ENCODE assay signal across 9 mouse cellular contexts in the genomic region with DNA sequence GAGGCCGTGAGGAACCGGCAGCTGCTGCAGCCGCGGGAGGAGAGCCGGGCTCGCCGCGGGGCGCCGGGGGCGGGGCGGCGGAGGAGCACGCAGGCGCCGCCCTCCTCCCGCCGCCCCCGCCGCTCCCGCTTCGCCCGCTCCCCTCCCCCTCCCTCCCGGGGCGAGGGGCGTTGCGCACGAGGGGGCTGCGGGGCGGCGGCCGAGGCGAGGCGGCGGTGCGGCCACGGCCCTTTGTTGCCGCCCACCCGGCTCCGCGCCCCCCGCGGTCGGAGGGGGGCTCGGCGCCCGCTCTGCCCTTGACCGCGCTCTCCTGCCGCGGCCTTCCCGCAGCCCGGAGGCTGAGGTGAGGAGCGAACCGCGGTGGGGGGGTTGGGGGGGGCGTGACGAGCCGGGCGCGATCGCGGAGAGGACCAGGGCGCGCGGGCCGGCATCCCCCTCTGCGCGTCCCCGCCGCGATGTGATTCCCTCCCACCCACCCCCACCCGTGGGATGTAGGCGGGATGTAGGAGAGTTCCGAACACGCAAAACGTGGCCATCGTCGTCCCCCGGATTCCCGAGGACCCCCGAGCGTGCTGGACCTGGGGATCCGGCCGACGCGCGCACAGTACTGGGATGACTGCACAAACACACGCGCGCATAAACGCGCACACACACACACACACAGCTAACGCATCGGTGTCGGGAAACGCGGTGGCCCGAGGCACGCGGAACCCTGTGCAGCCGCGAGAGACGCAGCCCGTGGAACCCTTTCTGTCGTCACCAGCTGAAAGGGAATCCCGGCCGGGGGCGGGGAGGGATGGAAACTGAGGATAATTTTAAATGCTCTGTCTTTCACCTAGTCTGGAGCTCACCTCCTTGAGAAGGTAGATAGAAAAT. TPM values are rescaled to one million over a fixed set of nuclear protein-coding genes. Genes with fewer than 3 reads are reported as not detected.
DNase-seq lines count a peak whose midpoint lies in the region; ATAC-seq and TF ChIP-seq lines count a peak whose summit lies in the region.
"Had no signal": no experiment of that assay in that cellular context is flagged by ENCODE, and none has a peak within 500 bp of the region (broad histone marks: within the 10 kb centered on the region; RNA-seq: fewer than 3 reads in every experiment).

Gene Enah (minus strand): TSS at position 65 of the 876 bp plus-strand sequence.

- peak within 1 kb of the TSS; percentile 99 for H3K27ac ChIP-seq in forebrain, embryonic 10.5 days
- peak within 1 kb of the TSS; percentile 97 for H3K27ac ChIP-seq in heart, embryonic 12.5 days (ENCODE audit: poor library complexity, severe bottlenecking)
- peak within 1 kb of the TSS; percentile 85 for H3K27ac ChIP-seq in kidney, postnatal 0 days
- H3K27ac ChIP-seq in liver, embryonic 11.5 days (ENCODE audit: low read depth, low read length): peak within 1 kb of the TSS; percentile 51

- H3K27me3 ChIP-seq in forebrain, embryonic 10.5 days (ENCODE audit: poor library complexity, severe bottlenecking): 0 out of 2 replicates have a peak, but pooled peaks cover 10% of the 10 kb centered on the region
- no peaks in the 10 kb centered on the region for H3K27me3 ChIP-seq in heart, embryonic 12.5 days (replicated peaks)
- no peaks in the 10 kb centered on the region for H3K27me3 ChIP-seq in kidney, postnatal 0 days (ENCODE audit: insufficient read depth, low read length)
- H3K27me3 ChIP-seq in liver, embryonic 11.5 days (replicated peaks; ENCODE audit: control insufficient read depth, insufficient read depth, low read length): peaks cover 44% of the 10 kb centered on the region

- peak within 1 kb of the TSS; percentile 88 for H3K4me3 ChIP-seq in forebrain, embryonic 10.5 days
- peak within 1 kb of the TSS; percentile 89 for H3K4me3 ChIP-seq in heart, embryonic 12.5 days
- H3K4me3 ChIP-seq in kidney, postnatal 0 days (replicated peaks; ENCODE audit: low read depth, low read length): peak within 1 kb of the TSS; percentile 74
- H3K4me3 ChIP-seq in liver, embryonic 11.5 days (ENCODE audit: low read depth, low read length): peak within 1 kb of the TSS; percentile 79

- H3K9me3 ChIP-seq in forebrain, embryonic 10.5 days: no peaks in the 10 kb centered on the region
- H3K9me3 ChIP-seq in heart, embryonic 12.5 days (replicated peaks): no peaks in the 10 kb centered on the region
- no peaks in the 10 kb centered on the region for H3K9me3 ChIP-seq in kidney, postnatal 0 days (replicated peaks; ENCODE audit: low read length)
- no peaks in the 10 kb centered on the region for H3K9me3 ChIP-seq in liver, embryonic 11.5 days (ENCODE audit: control insufficient read depth, low read length)

- peak within 1 kb of the TSS; percentile 98 for H3K9ac ChIP-seq in heart, embryonic 12.5 days
- peak within 1 kb of the TSS; percentile 86 for H3K9ac ChIP-seq in kidney, postnatal 0 days (ENCODE audit: low read depth, low read length)
- H3K9ac ChIP-seq in liver, embryonic 11.5 days (ENCODE audit: low read depth, low read length): peak within 1 kb of the TSS; percentile 78

- peaks cover 18% of the 10 kb centered on the region for H3K36me3 ChIP-seq in forebrain, embryonic 10.5 days (replicated peaks)
- peaks cover 5% of the 10 kb centered on the region for H3K36me3 ChIP-seq in heart, embryonic 12.5 days
- no peaks in the 10 kb centered on the region for H3K36me3 ChIP-seq in kidney, postnatal 0 days (ENCODE audit: insufficient read depth, low read length)
- no peaks in the 10 kb centered on the region for H3K36me3 ChIP-seq in liver, embryonic 11.5 days (ENCODE audit: control insufficient read depth, insufficient read depth, low read length)
- H3K36me3 ChIP-seq: G1E had no signal

- under 1% methylated on average over 88 of the region's 109 CpGs for WGBS in forebrain, embryonic 10.5 days
- whole genome bisulfite sequencing in heart, embryonic 12.5 days: 3% methylated on average over 65 of the region's 109 CpGs
- under 1% methylated on average over 70 of the region's 109 CpGs for WGBS in kidney, postnatal 0 days
- WGBS in liver, embryonic 11.5 days: 1% methylated on average over 64 of the region's 109 CpGs

- peaks cover 31% of the 10 kb centered on the region for H3K4me1 ChIP-seq in forebrain, embryonic 10.5 days
- H3K4me1 ChIP-seq in heart, embryonic 12.5 days (replicated peaks): peaks cover 22% of the 10 kb centered on the region
- H3K4me1 ChIP-seq in kidney, postnatal 0 days (replicated peaks; ENCODE audit: insufficient read depth, low read length): no peaks in the 10 kb centered on the region
- no peaks in the 10 kb centered on the region for H3K4me1 ChIP-seq in liver, embryonic 11.5 days (replicated peaks; ENCODE audit: control insufficient read depth, insufficient read depth, low read length)

- ATAC-seq in heart, embryonic 12.5 days (ENCODE audit: insufficient number of reproducible peaks, low FRiP score): peak; percentile 81
- ATAC-seq in kidney, postnatal 0 days (replicated peaks; ENCODE audit: low FRiP score, low read depth): peak; percentile 81
- ATAC-seq in liver, embryonic 11.5 days (replicated peaks; ENCODE audit: low FRiP score): peak; percentile 50

- peak; percentile 66 for DNase-seq in urinary bladder, adult 2 months (ENCODE audit: low spot score)
- no peak for DNase-seq in urinary bladder, postnatal 10 days (ENCODE audit: low spot score)
- DNase-seq in forebrain, embryonic 10.5 days (ENCODE audit: extremely low spot score, low spot score): peak; percentile 65
- peak; percentile 80 for DNase-seq in kidney, postnatal 0 days (ENCODE audit: low spot score)
- DNase-seq in liver, embryonic 11.5 days (ENCODE audit: low spot score): peak; percentile 41
- peak; percentile 77 for DNase-seq in neural tube, embryonic 10.5 days (ENCODE audit: extremely low spot score, low spot score)
- peak; percentile 75 for DNase-seq in testis, postnatal 14 days (ENCODE audit: low spot score)

- H3K4me2 ChIP-seq in heart, embryonic 12.5 days: peak within 1 kb of the TSS; percentile 76
- H3K4me2 ChIP-seq in kidney, postnatal 0 days (ENCODE audit: low read length): peak within 1 kb of the TSS; percentile 91
- H3K4me2 ChIP-seq in liver, embryonic 11.5 days: peak within 1 kb of the TSS; percentile 86

- TF ChIP-seq CTCF in kidney, postnatal 0 days (IDR thresholded peaks at IDR 0.05; ENCODE audit: low read depth): no peak

RNA-seq across cellular contexts. Expression of gene Enah, which starts in this region (rescaled TPM):
- polyA plus RNA-seq in urinary bladder, adult 2 months (2012; rRNA removed): 69.5 and 103 TPM in 2 replicates
- 24.6 and 27.7 TPM in 2 replicates for polyA plus RNA-seq in forebrain, embryonic 10.5 days (2016; fragmentation: Nextera tagmentation; extraction: Ambion mirVana)
- 22.7 and 24.4 TPM in 2 replicates for polyA plus RNA-seq in heart, embryonic 12.5 days (2016; fragmentation: Nextera tagmentation; extraction: Ambion mirVana)
- polyA plus RNA-seq in kidney, postnatal 0 days (2015; fragmentation: Nextera tagmentation; extraction: Ambion mirVana): 9.6 and 9.9 TPM in 2 replicates
- polyA plus RNA-seq in liver, embryonic 11.5 days (2014; fragmentation: Nextera tagmentation; extraction: Ambion mirVana): 6.4 and 7.6 TPM in 2 replicates
- polyA plus RNA-seq: G1E had no signal
